Mouse (Mus musculus): Measurements from ENCODE around the gene Tpst2. TPM values are rescaled to one million over a fixed set of nuclear protein-coding genes. Genes with fewer than 3 reads are reported as not detected.
"Not testable (repeated sequence)": the region's sequence is repeated elsewhere in the genome, so short reads cannot be mapped to it uniquely, and the experiment has no call there.

Tpst2 gene
- polyA plus RNA-seq, 1 experiment, result 39.6 TPM

GRCm38 (mm10) chr5:112302310-112302709 is 25.8 kb downstream of the Tpst2 start:
- Histone ChIP-seq H3K4me3 (ENCODE audit: insufficient read depth, low read length) (no peak overlapping the region), H3K4me1 (ENCODE audit: control insufficient read depth, insufficient read depth, low read length) (peaks cover under 1% of the 10 kb centered on the region; the same call in 1 of the 2 replicates), H3K27ac (ENCODE audit: insufficient read depth, low read length) (no peak overlapping the region)
- TF ChIP-seq POLR2A (IDR thresholded peaks at IDR 0.05; ENCODE audit: low read depth, low read length), result no peak
- no peak for TF ChIP-seq CTCF (IDR thresholded peaks at IDR 0.05; ENCODE audit: borderline replicate concordance, insufficient read depth, low read length)

GRCm38 (mm10) chr5:112305842-112306241 is 29.4 kb downstream of the Tpst2 start:
- H3K27ac ChIP-seq (ENCODE audit: insufficient read depth, low read length), result no peak overlapping the region
- H3K4me3 ChIP-seq (ENCODE audit: insufficient read depth, low read length), result no peak overlapping the region
- TF ChIP-seq CTCF (IDR thresholded peaks at IDR 0.05; ENCODE audit: borderline replicate concordance, insufficient read depth, low read length), result no peak
- no peak for TF ChIP-seq POLR2A (IDR thresholded peaks at IDR 0.05; ENCODE audit: low read depth, low read length)
- H3K4me1 ChIP-seq (ENCODE audit: control insufficient read depth, insufficient read depth, low read length), result no peaks in the 10 kb centered on the region

- H3K27ac ChIP-seq (ENCODE audit: insufficient read depth, low read length), result no peak overlapping the region
- H3K4me1 ChIP-seq (ENCODE audit: control insufficient read depth, insufficient read depth, low read length), result no peaks in the 10 kb centered on the region
- no peak overlapping the region for H3K4me3 ChIP-seq (ENCODE audit: insufficient read depth, low read length)
- TF ChIP-seq POLR2A (IDR thresholded peaks at IDR 0.05; ENCODE audit: low read depth, low read length) (no peak), CTCF (IDR thresholded peaks at IDR 0.05; ENCODE audit: borderline replicate concordance, insufficient read depth, low read length) (no peak)
Observed at GRCm38 (mm10) chr5:112313222-112313885, 36.9 kb downstream of the Tpst2 start.

- TF ChIP-seq POLR2A (IDR thresholded peaks at IDR 0.05; ENCODE audit: low read depth, low read length), result no peak
- TF ChIP-seq CTCF (IDR thresholded peaks at IDR 0.05; ENCODE audit: borderline replicate concordance, insufficient read depth, low read length), result no peak
- Histone ChIP-seq H3K4me1 (ENCODE audit: control insufficient read depth, insufficient read depth, low read length) (no peaks in the 10 kb centered on the region), H3K4me3 (ENCODE audit: insufficient read depth, low read length) (no peak overlapping the region), H3K27ac (ENCODE audit: insufficient read depth, low read length) (no peak overlapping the region)
Observed at GRCm38 (mm10) chr5:112316468-112316867, 40.0 kb downstream of the Tpst2 start.

GRCm38 (mm10) chr5:112317328-112317727 is 40.8 kb downstream of the Tpst2 start:
- TF ChIP-seq CTCF (IDR thresholded peaks at IDR 0.05; ENCODE audit: borderline replicate concordance, insufficient read depth, low read length) (no peak), POLR2A (IDR thresholded peaks at IDR 0.05; ENCODE audit: low read depth, low read length) (no peak)
- H3K4me3 ChIP-seq (ENCODE audit: insufficient read depth, low read length), result no peak overlapping the region
- H3K27ac ChIP-seq (ENCODE audit: insufficient read depth, low read length), result no peak overlapping the region
- no peaks in the 10 kb centered on the region for H3K4me1 ChIP-seq (ENCODE audit: control insufficient read depth, insufficient read depth, low read length)

GRCm38 (mm10) chr5:112319343-112319742 is 42.9 kb downstream of the Tpst2 start:
- not testable (repeated sequence) for H3K4me1 ChIP-seq (ENCODE audit: control insufficient read depth, insufficient read depth, low read length); H3K27ac ChIP-seq (ENCODE audit: insufficient read depth, low read length); H3K4me3 ChIP-seq (ENCODE audit: insufficient read depth, low read length)

GRCm38 (mm10) chr5:112320379-112320778 is 43.9 kb downstream of the Tpst2 start:
- no peaks in the 10 kb centered on the region; the same call in none of the 2 replicates for H3K4me1 ChIP-seq (ENCODE audit: control insufficient read depth, insufficient read depth, low read length)
- H3K27ac ChIP-seq (ENCODE audit: insufficient read depth, low read length), result no peak overlapping the region
- TF ChIP-seq POLR2A (IDR thresholded peaks at IDR 0.05; ENCODE audit: low read depth, low read length) (no peak), CTCF (IDR thresholded peaks at IDR 0.05; ENCODE audit: borderline replicate concordance, insufficient read depth, low read length) (no peak)
- no peak overlapping the region for H3K4me3 ChIP-seq (ENCODE audit: insufficient read depth, low read length)

- no peaks in the 10 kb centered on the region; the same call in none of the 2 replicates for H3K4me1 ChIP-seq (ENCODE audit: control insufficient read depth, insufficient read depth, low read length)
- H3K4me3 ChIP-seq (ENCODE audit: insufficient read depth, low read length), result no peak overlapping the region
- no peak overlapping the region for H3K27ac ChIP-seq (ENCODE audit: insufficient read depth, low read length)
- TF ChIP-seq CTCF (IDR thresholded peaks at IDR 0.05; ENCODE audit: borderline replicate concordance, insufficient read depth, low read length) (no peak), POLR2A (IDR thresholded peaks at IDR 0.05; ENCODE audit: low read depth, low read length) (no peak)
Observed at GRCm38 (mm10) chr5:112320936-112321335, 44.4 kb downstream of the Tpst2 start.

GRCm38 (mm10) chr5:112321376-112321775 is 44.9 kb downstream of the Tpst2 start:
- no peak for TF ChIP-seq POLR2A (IDR thresholded peaks at IDR 0.05; ENCODE audit: low read depth, low read length)
- TF ChIP-seq CTCF (IDR thresholded peaks at IDR 0.05; ENCODE audit: borderline replicate concordance, insufficient read depth, low read length), result no peak
- Histone ChIP-seq H3K4me3 (ENCODE audit: insufficient read depth, low read length) (no peak overlapping the region), H3K4me1 (ENCODE audit: control insufficient read depth, insufficient read depth, low read length) (no peaks in the 10 kb centered on the region; the same call in none of the 2 replicates), H3K27ac (ENCODE audit: insufficient read depth, low read length) (no peak overlapping the region)

GRCm38 (mm10) chr5:112323246-112323645 is 46.8 kb downstream of the Tpst2 start:
- no peak for TF ChIP-seq CTCF (IDR thresholded peaks at IDR 0.05; ENCODE audit: borderline replicate concordance, insufficient read depth, low read length)
- TF ChIP-seq POLR2A (IDR thresholded peaks at IDR 0.05; ENCODE audit: low read depth, low read length), result no peak
- Histone ChIP-seq H3K4me3 (ENCODE audit: insufficient read depth, low read length) (no peak overlapping the region), H3K4me1 (ENCODE audit: control insufficient read depth, insufficient read depth, low read length) (peaks cover 2% of the 10 kb centered on the region), H3K27ac (ENCODE audit: insufficient read depth, low read length) (no peak overlapping the region)

All from embryonic fibroblast, embryonic 13.5 days (primary cell).